Mouse (Mus musculus) midbrain, embryonic 15.5 days (tissue): ENCODE measurements around the gene Fig4. TPM values are rescaled to one million over a fixed set of nuclear protein-coding genes. Genes with fewer than 3 reads are reported as not detected.

Experiments used
- ATAC-seq: fragments of 200-750 bp; cut with Nextera tagmentation; replicated peaks from 2 replicates; pipeline ENCODE4 v1.8.0; 2017; ENCODE audit warnings: moderate TSS enrichment
- H3K27ac ChIP-seq: fragments of 300-500 bp; sonication (generic); 2 replicates; pipeline ENCODE4 v1.5.1; 2015; ENCODE audit warnings: mild to moderate bottlenecking, inconsistent platforms
- H3K27me3 ChIP-seq: fragments of 300-500 bp; sonication (generic); replicated peaks from 2 replicates; pipeline ENCODE4 v1.6.1; 2015; ENCODE audit warnings: inconsistent platforms
- H3K36me3 ChIP-seq: fragments of 300-500 bp; sonication (generic); replicated peaks from 2 replicates; pipeline ENCODE4 v1.6.1; 2015; ENCODE audit warnings: inconsistent platforms
- H3K4me1 ChIP-seq: fragments of 300-500 bp; sonication (generic); 2 replicates; pipeline ENCODE4 v1.6.1; 2015; ENCODE audit warnings: inconsistent platforms
- H3K4me2 ChIP-seq: fragments of 300-500 bp; sonication (generic); 2 replicates; pipeline ENCODE4 v1.6.1; 2015; ENCODE audit warnings: inconsistent platforms, mild to moderate bottlenecking, moderate library complexity
- H3K4me3 ChIP-seq: fragments of 300-500 bp; sonication (generic); 2 replicates; pipeline ENCODE4 v1.5.1; 2015; ENCODE audit warnings: mild to moderate bottlenecking, inconsistent platforms
- H3K9ac ChIP-seq: fragments of 300-500 bp; sonication (generic); 2 replicates; pipeline ENCODE4 v1.6.1; 2015; ENCODE audit warnings: mild to moderate bottlenecking, inconsistent platforms
- H3K9me3 ChIP-seq: fragments of 300-500 bp; sonication (generic); 2 replicates; pipeline ENCODE4 v1.6.1; 2016; ENCODE audit warnings: inconsistent platforms
- WGBS: fragments of 180-500 bp; shearing (Covaris S2); methylation state at CpG from one replicate; pipeline ENCODE4 v1.1.7; 2015; ENCODE audit warnings: mixed read lengths; 5-methylcytosine and 5-hydroxymethylcytosine counted together
- polyA plus RNA-seq: library from polyadenylated mRNA; unstranded; fragments of >200 nt; fragmentation: Nextera tagmentation; extraction: Ambion mirVana; gene quantifications from 2 replicates; pipeline ENCODE4 v1.2.1, GENCODE M21; 2015

The Fig4 gene
- polyA plus RNA-seq, 1 experiment from 2014 or later, result 30.8 TPM

DNA sequence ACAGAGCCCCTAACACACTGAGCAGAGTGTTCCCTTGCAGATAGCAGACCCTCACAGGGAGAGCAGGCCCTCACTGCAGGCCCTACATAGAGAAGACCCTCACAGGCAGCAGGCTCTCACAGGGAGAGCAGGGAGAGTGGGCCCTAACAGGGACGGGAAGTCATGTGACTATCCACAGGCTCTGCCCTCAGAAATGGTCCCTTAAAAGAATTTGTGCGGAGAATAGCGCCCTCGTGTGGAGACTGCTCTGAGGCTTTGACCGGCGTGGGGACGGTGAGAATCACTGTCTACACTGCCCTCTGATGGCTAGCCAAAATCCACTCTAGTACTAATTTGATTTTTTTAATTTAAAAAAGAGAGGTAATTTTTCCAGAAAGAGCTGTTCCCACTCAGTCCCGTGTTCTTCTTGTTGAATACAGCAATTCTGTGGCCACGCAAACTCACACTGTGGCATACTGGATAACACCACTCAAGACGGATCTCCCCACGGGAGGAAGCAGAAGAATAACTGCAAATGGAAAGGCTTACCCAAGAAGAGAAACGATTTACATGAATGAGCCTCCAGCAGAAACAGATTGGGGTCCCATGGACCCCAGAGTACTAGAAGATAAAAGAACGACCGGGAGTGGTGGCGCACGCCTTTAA, 14.2 kb downstream of the Fig4 start:
- no peak overlapping the region for H3K9ac ChIP-seq
- peak overlapping the region; percentile 17; the same call in 1 of the 2 replicates for H3K4me2 ChIP-seq
- H3K4me1 ChIP-seq, result peaks cover 4% of the 10 kb centered on the region
- H3K9me3 ChIP-seq, result no peaks in the 10 kb centered on the region
- no peak overlapping the region for H3K27ac ChIP-seq
- no peaks in the 10 kb centered on the region for H3K36me3 ChIP-seq
- H3K4me3 ChIP-seq, result no peak overlapping the region
- no peaks in the 10 kb centered on the region for H3K27me3 ChIP-seq
- WGBS, result 29% methylated on average over 16 of the region's 16 CpGs
- ATAC-seq, result peak; percentile 92

DNA sequence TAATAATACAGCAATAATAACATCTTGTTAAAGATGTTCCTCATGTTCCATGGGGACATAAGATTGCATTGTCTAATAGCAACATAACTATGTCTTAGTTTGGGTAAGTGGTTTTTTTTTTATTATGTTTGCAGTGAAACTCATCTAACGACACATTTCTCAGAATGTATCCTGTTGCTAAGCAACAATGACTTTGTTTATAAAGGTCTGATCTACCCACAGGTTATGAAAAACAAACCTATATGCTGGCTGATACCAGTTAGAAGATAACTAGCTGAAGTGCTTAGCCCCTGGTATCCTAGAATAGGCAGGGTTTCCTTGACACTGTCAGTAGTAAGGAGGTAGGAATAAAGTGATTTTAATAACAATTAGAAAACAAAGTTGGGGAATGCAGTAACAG, 15.0 kb downstream of the Fig4 start:
- Histone ChIP-seq H3K4me2 (no peak overlapping the region), H3K36me3 (no peaks in the 10 kb centered on the region), H3K9ac (no peak overlapping the region), H3K4me3 (no peak overlapping the region), H3K9me3 (no peaks in the 10 kb centered on the region), H3K27ac (no peak overlapping the region), H3K27me3 (no peaks in the 10 kb centered on the region), H3K4me1 (peaks cover 4% of the 10 kb centered on the region)
- 55% methylated on average over 1 of the region's 1 CpGs for WGBS
- ATAC-seq, result no peak

DNA sequence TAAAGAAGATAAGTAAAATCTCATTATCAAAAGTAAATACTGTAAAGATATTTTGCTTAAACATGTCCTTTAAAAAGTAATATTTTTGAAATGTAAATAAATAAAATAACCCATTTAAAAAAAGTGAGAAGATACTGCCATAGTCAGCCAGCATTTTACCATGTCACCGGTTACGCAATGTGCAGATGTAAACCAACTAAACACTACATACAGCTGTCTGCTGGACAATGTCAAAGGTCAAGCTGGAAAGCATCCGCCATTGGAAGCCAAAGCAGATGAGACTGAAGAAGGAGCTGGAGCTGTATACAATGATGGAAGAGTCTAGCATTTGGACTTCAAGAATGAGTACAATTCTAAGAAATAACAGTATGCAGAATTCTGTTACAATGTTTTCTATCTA, 15.4 kb downstream of the Fig4 start:
- no peak overlapping the region for H3K4me2 ChIP-seq
- H3K27ac ChIP-seq, result no peak overlapping the region
- no peak overlapping the region for H3K9ac ChIP-seq
- WGBS, result 93% methylated on average over 3 of the region's 3 CpGs
- ATAC-seq, result no peak
- no peaks in the 10 kb centered on the region for H3K36me3 ChIP-seq
- H3K9me3 ChIP-seq, result no peaks in the 10 kb centered on the region
- peaks cover 4% of the 10 kb centered on the region for H3K4me1 ChIP-seq
- no peak overlapping the region for H3K4me3 ChIP-seq
- no peaks in the 10 kb centered on the region for H3K27me3 ChIP-seq

DNA sequence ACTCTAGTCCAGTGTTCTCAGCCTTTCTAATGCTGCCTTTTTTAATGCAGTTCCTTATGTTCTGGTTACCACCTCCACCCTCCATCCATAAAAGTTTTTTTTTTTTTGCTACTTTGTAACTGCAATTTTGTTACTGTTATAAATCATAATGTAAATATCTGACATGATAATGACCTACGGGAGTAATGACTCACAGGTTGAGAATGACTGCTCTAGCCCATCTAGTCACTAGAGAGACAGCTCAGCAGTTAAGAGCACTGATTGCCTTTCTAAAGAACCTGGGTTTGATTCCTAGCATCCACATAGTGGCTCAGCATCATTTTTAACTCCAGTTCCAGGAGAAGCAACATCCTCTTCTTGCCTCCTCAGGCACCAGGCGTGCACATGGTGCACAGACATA, 21.0 kb downstream of the Fig4 start:
- no peaks in the 10 kb centered on the region for H3K4me1 ChIP-seq
- no peaks in the 10 kb centered on the region for H3K36me3 ChIP-seq
- no peaks in the 10 kb centered on the region for H3K27me3 ChIP-seq
- no peaks in the 10 kb centered on the region for H3K9me3 ChIP-seq
- no peak overlapping the region for H3K9ac ChIP-seq
- no peak overlapping the region for H3K4me2 ChIP-seq
- WGBS, result 90% methylated on average over 2 of the region's 2 CpGs
- H3K4me3 ChIP-seq, result no peak overlapping the region
- no peak overlapping the region for H3K27ac ChIP-seq
- no peak for ATAC-seq

DNA sequence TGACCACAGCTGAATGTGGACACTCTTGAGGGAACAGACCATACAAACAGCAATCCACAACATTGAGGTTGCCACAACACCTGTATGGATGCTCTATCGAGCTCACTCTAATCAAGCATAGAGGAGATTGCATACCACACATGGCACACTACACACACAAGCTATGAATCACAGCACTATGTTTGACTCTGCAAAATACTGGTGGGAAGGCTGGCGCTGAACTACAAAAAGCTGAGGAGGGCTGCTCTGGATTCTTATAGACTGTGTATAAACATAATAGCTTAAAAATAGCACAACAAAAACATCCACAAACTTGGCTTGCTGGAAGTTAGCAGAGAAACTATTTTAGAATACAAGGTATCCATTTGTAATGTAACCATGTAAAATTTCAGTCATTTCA, 22.3 kb downstream of the Fig4 start:
- Histone ChIP-seq H3K4me1 (no peaks in the 10 kb centered on the region), H3K27me3 (no peaks in the 10 kb centered on the region), H3K9me3 (no peaks in the 10 kb centered on the region), H3K4me3 (no peak overlapping the region), H3K9ac (no peak overlapping the region), H3K36me3 (no peaks in the 10 kb centered on the region), H3K4me2 (no peak overlapping the region), H3K27ac (no peak overlapping the region)
- ATAC-seq, result no peak
- 87% methylated on average over 2 of the region's 2 CpGs for WGBS

DNA sequence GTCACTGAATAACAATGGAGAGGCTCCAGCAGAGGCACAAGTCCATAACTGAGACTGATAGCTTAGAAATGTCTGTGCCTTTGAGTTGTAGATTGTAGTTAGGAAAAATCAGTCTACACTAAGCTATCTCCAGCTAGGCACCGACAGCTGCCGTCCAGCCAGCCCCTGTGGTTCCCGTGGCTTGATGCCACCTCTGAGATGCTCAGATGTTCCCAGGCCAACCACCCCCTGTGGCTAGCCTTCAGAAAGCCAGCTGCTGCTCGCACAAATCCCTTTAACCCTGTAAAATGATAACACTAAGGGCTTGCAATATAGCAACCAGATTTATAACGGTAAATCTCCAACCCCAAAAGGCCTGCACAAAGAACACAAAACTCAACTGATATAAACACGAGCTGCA, 22.9 kb downstream of the Fig4 start:
- WGBS, result 43% methylated on average over 6 of the region's 6 CpGs
- Histone ChIP-seq H3K4me2 (no peak overlapping the region), H3K36me3 (no peaks in the 10 kb centered on the region), H3K9ac (no peak overlapping the region), H3K4me1 (no peaks in the 10 kb centered on the region), H3K4me3 (no peak overlapping the region), H3K27me3 (no peaks in the 10 kb centered on the region), H3K9me3 (no peaks in the 10 kb centered on the region), H3K27ac (no peak overlapping the region)
- ATAC-seq, result no peak

DNA sequence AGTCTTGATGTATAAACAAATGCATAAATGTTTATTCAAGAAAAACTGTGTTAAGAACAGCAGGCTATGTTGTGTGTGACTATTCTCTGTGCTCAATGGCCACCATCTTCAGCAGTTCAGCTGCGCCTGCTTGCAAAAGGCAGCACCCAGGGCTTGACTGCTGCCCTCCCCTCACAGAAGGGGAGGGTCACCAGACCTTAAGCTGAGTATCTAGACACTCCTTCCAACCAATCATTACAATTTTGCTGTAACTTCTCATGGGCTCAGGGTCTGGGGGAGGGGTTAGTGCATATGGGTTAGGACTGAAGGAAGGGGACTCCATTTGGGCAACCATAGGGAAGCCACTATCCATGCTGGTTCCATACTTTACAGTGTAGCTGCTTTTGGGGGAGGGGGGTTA, 24.3 kb downstream of the Fig4 start:
- no peaks in the 10 kb centered on the region for H3K27me3 ChIP-seq
- WGBS, result 95% methylated on average over 1 of the region's 1 CpGs
- no peak overlapping the region for H3K9ac ChIP-seq
- H3K4me1 ChIP-seq, result no peaks in the 10 kb centered on the region
- no peak overlapping the region for H3K4me2 ChIP-seq
- H3K36me3 ChIP-seq, result no peaks in the 10 kb centered on the region
- no peak for ATAC-seq
- H3K9me3 ChIP-seq, result no peaks in the 10 kb centered on the region
- no peak overlapping the region for H3K4me3 ChIP-seq
- H3K27ac ChIP-seq, result no peak overlapping the region

DNA sequence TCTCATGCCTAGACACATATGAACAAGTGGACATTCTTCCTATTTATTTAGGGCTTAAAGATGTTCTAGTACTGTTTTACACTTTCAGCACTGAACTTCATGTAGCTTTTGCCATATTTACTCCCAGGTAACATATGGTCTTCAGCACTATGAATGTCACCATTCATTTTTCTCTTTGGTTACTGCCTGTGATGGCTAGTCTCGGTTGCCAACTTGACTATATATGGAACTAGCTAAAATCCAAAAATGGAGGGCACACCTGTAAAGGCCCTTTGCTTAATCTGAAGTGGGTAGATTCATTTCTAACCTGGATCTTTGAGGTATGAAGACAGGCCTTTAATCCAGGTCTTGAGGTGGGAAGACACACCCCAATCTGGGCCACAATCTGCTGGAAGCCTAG, 28.2 kb downstream of the Fig4 start:
- H3K4me3 ChIP-seq, result no peak overlapping the region
- ATAC-seq, result no peak

DNA sequence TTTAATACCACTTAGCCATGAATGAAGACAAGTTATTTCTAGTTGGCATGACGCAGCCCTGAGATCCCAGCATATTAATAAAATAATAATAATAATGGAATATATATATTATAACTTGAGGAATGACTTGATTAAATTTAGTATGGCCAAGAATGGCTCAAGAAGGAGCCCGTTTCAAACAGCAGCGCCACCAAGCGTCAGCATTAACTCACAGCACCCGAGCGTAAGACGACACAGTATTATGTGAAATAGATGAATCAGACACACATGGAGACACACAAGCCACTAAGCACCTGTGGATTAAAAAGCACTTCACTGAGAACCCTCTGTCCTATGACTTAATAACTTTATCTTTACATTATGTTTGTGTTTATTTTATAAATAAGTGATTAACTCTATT, 31.2 kb downstream of the Fig4 start:
- 49% methylated on average over 7 of the region's 7 CpGs for WGBS
- no peaks in the 10 kb centered on the region for H3K4me1 ChIP-seq
- H3K9ac ChIP-seq, result no peak overlapping the region
- H3K27me3 ChIP-seq, result no peaks in the 10 kb centered on the region
- no peak overlapping the region for H3K27ac ChIP-seq
- no peak overlapping the region for H3K4me3 ChIP-seq
- H3K9me3 ChIP-seq, result no peaks in the 10 kb centered on the region
- no peak for ATAC-seq
- H3K4me2 ChIP-seq, result no peak overlapping the region
- no peaks in the 10 kb centered on the region for H3K36me3 ChIP-seq

More for the DNA sequence above, 28.2 kb downstream of the Fig4 start:
- no peak overlapping the region for H3K9ac ChIP-seq
- H3K4me1 ChIP-seq, result no peaks in the 10 kb centered on the region
- no peaks in the 10 kb centered on the region for H3K9me3 ChIP-seq
- WGBS, result 90% methylated on average over 1 of the region's 1 CpGs
- H3K4me2 ChIP-seq, result no peak overlapping the region
- no peak overlapping the region for H3K27ac ChIP-seq
- H3K27me3 ChIP-seq, result no peaks in the 10 kb centered on the region
- H3K36me3 ChIP-seq, result no peaks in the 10 kb centered on the region

DNA sequence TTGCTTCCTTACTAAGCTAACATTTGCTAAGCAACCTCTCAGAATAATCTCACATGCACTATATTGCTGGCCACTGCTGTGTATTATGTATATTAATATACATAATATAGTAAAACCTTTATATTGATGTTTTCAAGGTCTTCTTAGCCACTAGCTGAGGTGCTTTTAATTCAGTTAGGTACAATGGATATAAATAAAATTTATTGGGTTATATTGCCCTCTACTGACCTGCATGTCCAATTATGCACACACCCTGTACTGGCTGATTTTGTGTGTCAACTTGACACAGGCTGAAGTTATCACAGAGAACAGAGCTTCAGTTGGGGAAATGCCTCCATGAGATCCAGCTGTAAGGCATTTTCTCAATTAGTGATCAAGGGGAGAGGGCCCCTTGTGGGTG, 41.2 kb downstream of the Fig4 start:
- ATAC-seq, result no peak; the same call in 1 of the 2 replicates
- H3K36me3 ChIP-seq, result peaks cover 7% of the 10 kb centered on the region

DNA sequence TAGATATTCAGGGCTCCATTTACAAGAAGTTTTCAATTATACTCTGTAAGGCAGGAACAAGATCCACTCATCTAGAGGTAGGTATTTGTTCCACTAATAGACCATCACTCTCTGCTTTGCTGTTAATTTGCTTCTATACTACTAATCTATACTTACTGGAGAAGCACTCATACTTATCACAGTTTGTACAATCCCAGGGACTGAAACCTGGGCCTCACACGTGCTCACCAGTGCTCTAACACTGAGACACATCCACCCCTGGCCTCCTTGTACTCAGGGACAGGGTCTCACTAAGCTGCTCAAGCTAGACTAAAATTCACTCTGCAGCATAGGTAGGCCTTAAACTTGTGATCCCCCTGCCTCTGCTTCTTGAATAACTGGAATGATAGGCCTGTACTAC, 41.8 kb downstream of the Fig4 start:
- ATAC-seq, result no peak
- Histone ChIP-seq H3K36me3 (peaks cover 7% of the 10 kb centered on the region), H3K4me2 (no peak overlapping the region), H3K4me1 (no peaks in the 10 kb centered on the region), H3K27ac (no peak overlapping the region), H3K4me3 (no peak overlapping the region), H3K27me3 (no peaks in the 10 kb centered on the region), H3K9me3 (no peaks in the 10 kb centered on the region), H3K9ac (no peak overlapping the region)
- WGBS, result 54% methylated on average over 1 of the region's 1 CpGs

More for the DNA sequence above, 41.2 kb downstream of the Fig4 start:
- Histone ChIP-seq H3K27me3 (no peaks in the 10 kb centered on the region), H3K9me3 (no peaks in the 10 kb centered on the region), H3K4me2 (no peak overlapping the region), H3K4me1 (no peaks in the 10 kb centered on the region), H3K4me3 (no peak overlapping the region), H3K27ac (no peak overlapping the region), H3K9ac (no peak overlapping the region)

DNA sequence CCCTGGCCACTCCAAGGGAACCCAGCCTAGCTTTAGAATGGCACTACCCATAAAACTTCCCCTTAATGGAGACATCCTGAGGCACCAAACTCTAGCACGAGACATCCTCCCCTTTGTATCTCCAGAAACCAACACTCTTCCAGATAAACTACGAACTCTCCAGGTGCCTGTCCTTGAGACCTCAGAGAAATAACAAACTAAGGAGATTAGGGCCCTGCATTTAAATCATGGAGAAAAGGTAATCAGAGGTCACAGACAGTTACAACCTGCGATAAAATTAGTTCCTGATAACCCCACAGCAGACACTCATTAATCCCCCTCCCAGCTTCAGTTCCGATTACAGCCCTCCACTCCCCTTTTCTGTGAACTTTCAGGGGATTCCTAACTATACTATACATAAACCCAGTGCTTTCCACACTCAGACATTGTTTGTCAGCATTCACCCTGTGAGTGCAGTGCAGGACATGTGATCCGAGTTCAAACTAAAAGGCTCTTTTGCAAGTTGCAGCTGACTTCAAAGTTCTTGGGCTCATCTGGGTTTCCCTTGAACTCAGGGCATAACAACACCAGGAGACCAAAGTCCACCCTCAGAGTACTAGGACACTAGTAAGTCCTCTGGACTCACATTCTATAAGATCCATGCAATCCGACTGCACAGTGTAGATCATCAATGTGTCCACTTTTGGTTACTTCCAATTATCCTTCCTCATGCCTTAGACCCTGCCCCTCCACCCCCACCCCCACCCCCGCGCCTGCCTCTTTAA, 42.6 kb downstream of the Fig4 start:
- Histone ChIP-seq H3K4me1 (no peaks in the 10 kb centered on the region), H3K9me3 (no peaks in the 10 kb centered on the region), H3K9ac (no peak overlapping the region), H3K4me3 (no peak overlapping the region), H3K27ac (no peak overlapping the region), H3K27me3 (no peaks in the 10 kb centered on the region), H3K4me2 (no peak overlapping the region), H3K36me3 (peaks cover 7% of the 10 kb centered on the region)
- 50% methylated on average over 8 of the region's 8 CpGs for WGBS
- ATAC-seq, result no peak

DNA sequence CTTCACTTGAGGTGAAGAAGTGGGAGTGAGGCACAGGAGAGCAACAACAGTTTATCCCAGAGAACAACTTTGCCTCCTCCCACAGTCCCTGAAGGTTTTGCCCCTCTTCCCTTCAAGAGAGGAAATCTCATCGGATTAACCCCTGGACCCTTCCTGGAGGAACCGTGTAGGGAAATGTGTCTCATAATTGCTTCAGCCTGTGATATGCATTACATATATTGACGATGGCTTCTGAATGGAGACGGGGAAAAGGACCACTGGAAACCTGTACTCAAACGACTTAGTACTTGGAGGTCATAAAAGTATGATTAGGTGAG, 52.4 kb downstream of the Fig4 start:
- Histone ChIP-seq H3K4me1 (no peaks in the 10 kb centered on the region), H3K36me3 (0 out of 2 replicates have a peak, but pooled peaks cover 2% of the 10 kb centered on the region)
- WGBS, result 76% methylated on average over 5 of the region's 5 CpGs

More for the DNA sequence above, 52.4 kb downstream of the Fig4 start:
- Histone ChIP-seq H3K4me3 (no peak overlapping the region), H3K27ac (no peak overlapping the region), H3K9me3 (no peaks in the 10 kb centered on the region), H3K4me2 (no peak overlapping the region), H3K27me3 (no peaks in the 10 kb centered on the region), H3K9ac (no peak overlapping the region)
- ATAC-seq, result no peak
